Mouse (Mus musculus): ENCODE results near the gene Abhd12b.

- TF ChIP-seq CTCF (IDR thresholded peaks at IDR 0.05; ENCODE audit: low read depth), result no peak
- no peak for TF ChIP-seq EP300 (IDR thresholded peaks at IDR 0.05; ENCODE audit: low read depth)
Observed at GRCm38 (mm10) chr12:70223331-70223730, 69.4 kb downstream of the Abhd12b start.
